Mouse (Mus musculus) heart, adult 11 months (tissue): Measurements from ENCODE around the gene Stat5b.

Source experiments
- DNase-seq: peaks from one replicate; pipeline ENCODE4 v3.0.0; 2022

Stat5b gene

GRCm38 (mm10) chr11:100865618-100866017 lies 15.1 kb upstream of the Stat5b start:
- DNase-seq: no peak

GRCm38 (mm10) chr11:100863141-100863540 lies 12.6 kb upstream of the Stat5b start:
- no peak for DNase-seq

GRCm38 (mm10) chr11:100861836-100862235 lies 11.3 kb upstream of the Stat5b start:
- DNase-seq: no peak

GRCm38 (mm10) chr11:100861335-100861734 lies 10.8 kb upstream of the Stat5b start:
- no peak for DNase-seq

- DNase-seq: peak; percentile 99
These were observed 9.9 kb upstream of the Stat5b start for GRCm38 (mm10) chr11:100860198-100861048.

- no peak for DNase-seq
These were observed 9.1 kb upstream of the Stat5b start for GRCm38 (mm10) chr11:100859579-100860075.

GRCm38 (mm10) chr11:100858935-100859578 lies 8.5 kb upstream of the Stat5b start, which contains the start of gene Stat5a:
Gene Stat5a (plus strand): TSS chr11:100859351.
- DNase-seq: peak; percentile 99

- DNase-seq: no peak
These were observed 7.4 kb upstream of the Stat5b start for GRCm38 (mm10) chr11:100857960-100858359.

- DNase-seq: no peak
These were observed 4.7 kb upstream of the Stat5b start for GRCm38 (mm10) chr11:100855178-100855577.

GRCm38 (mm10) chr11:100854268-100854667 lies 3.7 kb upstream of the Stat5b start:
- no peak for DNase-seq

GRCm38 (mm10) chr11:100853018-100853417 lies 2.5 kb upstream of the Stat5b start:
- no peak for DNase-seq

GRCm38 (mm10) chr11:100852088-100852487 lies 1.6 kb upstream of the Stat5b start:
- no peak for DNase-seq

GRCm38 (mm10) chr11:100850778-100851528 lies 429 bp upstream of the Stat5b start:
- peak; percentile 97 for DNase-seq

- DNase-seq: no peak
These were observed 977 bp downstream of the Stat5b start for GRCm38 (mm10) chr11:100849456-100850037.

GRCm38 (mm10) chr11:100848789-100849379 lies 1.6 kb downstream of the Stat5b start:
- DNase-seq: no peak

GRCm38 (mm10) chr11:100848080-100848479 lies 2.4 kb downstream of the Stat5b start:
- no peak for DNase-seq

- no peak for DNase-seq
These were observed 3.0 kb downstream of the Stat5b start for GRCm38 (mm10) chr11:100847572-100847971.

GRCm38 (mm10) chr11:100845793-100846192 lies 4.7 kb downstream of the Stat5b start:
- peak; percentile 95 for DNase-seq

- DNase-seq: no peak
These were observed 6.4 kb downstream of the Stat5b start for GRCm38 (mm10) chr11:100844121-100844520.

GRCm38 (mm10) chr11:100843070-100843669 lies 7.4 kb downstream of the Stat5b start:
- no peak for DNase-seq

- DNase-seq: no peak
These were observed 8.5 kb downstream of the Stat5b start for GRCm38 (mm10) chr11:100842025-100842424.

- no peak for DNase-seq
These were observed 9.7 kb downstream of the Stat5b start for GRCm38 (mm10) chr11:100840866-100841265.
